Mouse (Mus musculus) embryo, embryonic 11.5 days (tissue): ENCODE measurements at regions not wholly inside any gene's neighbourhood (a gene's known extent, or its start where the extent isn't known, plus 50 kb on each side); places are given as distances from the start of the nearest gene placed in this dataset.

Experiments used
- DNase-seq: peaks from one replicate; pipeline ENCODE4 v3.0.0-alpha.2; 2012; ENCODE audit warnings: low read depth, low spot score

DNA sequence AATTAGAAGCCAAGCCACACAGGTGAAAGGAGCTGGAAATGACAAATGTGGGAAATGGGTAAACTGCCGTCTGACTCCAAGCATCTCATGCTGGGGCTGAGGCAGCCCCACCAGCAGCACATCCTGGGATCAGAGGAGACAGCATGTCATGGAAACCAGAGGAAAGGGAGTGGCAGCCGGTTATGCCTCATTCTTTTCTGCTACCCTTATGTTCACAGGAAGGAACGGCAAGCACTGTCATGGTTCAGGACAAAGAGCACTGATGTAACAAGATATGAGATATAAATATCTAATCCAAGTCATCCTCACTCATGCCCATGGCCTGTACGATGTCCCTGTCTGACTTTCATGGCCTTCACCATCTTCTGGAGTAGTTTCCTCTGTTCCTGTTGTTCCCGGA lies 125.2 kb upstream of the Tnfaip3 start:
- no peak for DNase-seq

DNA sequence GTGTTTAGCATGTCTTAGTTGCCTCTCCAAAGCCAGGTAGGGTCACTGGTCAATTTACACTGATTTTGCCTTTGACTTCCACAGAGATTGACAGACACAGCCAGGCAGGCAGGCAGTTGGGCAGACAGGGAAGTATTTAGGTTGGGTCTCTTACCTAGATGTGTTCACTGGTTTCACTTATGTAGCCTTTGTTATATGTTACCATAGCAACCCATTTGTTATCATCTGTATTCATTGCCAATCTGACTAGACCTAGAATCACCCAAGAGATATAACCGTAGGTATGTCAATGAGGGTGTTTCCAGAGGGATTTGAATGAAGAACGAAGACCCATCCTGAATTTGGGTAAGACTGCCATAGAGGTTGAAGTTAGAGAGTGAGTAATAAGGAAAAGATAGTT lies 123.8 kb upstream of the Tnfaip3 start:
- no peak for DNase-seq

DNA sequence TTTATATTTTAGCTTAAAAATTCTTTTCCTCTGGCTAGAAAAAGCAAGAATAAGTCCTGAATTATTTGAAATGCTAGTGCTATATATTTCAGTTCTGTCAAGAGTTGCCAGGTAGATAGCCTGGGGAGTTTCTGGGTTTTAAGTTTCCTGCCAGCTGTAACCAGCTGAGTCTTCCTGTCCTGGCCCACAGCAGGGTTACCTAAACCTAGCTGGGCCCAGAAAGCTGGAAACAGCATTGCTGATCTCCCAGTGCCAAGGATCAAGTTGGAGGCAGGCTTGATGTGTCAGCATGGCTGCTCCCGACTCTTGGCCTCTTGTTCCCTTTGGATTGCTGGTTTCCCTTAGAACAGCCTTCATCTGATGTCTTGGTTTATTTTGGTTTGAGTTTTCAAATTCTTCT lies 122.8 kb upstream of the Tnfaip3 start:
- no peak for DNase-seq

DNA sequence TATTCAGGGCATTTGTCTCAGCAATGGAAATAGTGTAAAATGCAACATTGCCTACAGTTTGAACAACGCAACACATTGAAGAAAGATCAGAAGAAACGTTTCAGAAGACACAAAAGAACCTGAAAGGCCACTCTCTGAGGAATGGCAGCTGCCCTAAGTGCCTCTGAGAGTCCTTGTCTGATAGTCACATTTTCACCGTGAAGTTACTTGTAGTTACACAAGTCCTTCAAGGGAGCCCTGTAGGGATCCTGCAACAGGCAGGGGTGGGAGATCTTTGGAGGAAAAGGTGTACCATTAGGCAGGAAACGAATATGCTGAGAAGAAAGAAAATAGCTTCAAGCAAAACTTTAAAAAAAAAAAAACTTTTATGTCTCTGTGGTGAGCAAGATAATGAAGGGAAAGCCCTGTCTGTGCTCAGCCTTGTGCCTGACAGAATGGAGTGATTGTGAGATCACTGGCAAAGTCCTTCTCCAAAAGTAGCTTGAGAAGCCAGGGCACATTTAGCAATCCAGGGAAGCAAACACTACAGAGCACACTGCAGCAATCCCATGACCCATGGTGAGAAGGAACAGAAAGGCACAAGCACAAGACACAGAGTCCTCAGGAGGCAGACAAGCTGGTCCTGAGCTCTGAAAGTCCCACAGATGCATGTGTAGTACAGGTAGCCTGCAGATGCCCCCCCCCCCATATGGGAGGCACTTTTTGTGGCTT lies 112.3 kb upstream of the Tnfaip3 start:
- DNase-seq: no peak

DNA sequence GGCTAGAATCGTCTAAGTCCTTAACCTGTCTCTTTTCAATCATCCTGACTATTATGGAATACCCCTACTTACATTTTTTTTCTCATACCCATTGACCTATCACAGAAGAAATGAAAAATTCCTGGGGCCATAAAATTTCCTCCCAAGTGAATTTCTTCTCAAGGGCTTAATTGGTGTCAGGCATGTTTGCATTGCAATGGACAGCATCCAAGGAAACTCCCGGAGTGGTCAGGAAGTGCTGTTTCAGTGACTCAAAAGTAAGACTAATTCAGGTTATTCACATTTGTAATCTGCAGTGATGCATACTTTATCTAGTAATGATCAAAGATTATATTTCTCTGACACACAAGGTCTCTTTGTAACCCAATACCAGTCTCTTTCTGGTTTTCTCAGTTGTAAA lies 111.5 kb upstream of the Tnfaip3 start:
- no peak for DNase-seq

DNA sequence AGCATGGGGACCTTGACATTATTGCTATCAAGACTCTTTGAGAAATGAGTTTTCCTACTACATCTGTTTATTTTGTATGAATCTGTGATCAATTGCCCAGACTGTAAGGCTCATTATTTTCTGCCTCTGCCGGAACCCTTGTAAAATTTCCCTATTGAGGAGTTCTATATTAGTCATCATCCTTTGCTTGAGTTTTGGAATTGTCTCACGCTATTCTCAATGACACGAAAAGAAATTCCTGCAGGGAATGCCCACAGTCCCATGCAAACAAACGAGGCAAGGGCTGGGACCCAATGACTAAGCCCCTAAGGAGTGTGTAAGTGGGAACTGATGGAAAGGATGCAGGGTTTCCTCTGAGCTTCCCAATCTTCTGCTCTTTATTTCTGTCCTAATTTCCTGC lies 111.0 kb upstream of the Tnfaip3 start:
- no peak for DNase-seq

DNA sequence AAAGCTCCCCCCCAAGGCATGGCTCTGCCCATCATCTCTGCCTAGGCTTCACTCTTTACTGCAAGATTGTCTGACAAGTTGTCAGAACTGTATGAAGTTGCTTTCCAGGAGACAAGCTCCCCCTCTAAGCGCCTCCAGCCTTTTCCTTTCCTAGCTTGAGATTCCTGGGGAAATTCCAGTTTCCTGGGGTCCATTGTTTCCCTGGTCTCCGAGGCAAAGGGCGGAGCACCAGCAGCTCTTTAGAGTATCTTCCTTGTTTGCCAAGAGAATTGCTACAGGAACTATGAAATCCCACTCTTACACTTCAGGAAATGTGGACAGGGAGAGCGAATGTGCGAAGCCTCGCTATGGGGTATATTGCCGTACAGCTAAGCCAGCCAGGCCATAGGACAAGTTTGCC lies 108.2 kb upstream of the Tnfaip3 start:
- no peak for DNase-seq

DNA sequence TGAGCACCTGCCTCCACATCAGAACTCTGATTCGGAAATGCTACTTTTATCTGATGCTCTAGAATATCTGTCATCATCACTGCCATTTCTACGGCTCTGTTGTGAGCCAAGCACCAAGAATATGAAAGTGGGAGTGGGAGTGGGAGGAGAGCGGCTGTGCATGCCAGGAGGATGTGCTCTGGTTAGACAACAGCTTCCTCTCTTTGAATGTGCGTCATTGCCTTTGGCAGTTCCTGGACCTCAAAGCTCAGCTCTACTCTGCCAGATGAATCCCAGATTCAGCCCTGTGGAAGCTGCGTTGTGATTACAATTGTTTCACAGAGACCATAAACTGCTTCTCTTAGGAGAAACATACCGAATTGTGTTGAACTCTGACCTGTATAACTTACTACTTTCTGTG lies 106.8 kb upstream of the Tnfaip3 start:
- no peak for DNase-seq

DNA sequence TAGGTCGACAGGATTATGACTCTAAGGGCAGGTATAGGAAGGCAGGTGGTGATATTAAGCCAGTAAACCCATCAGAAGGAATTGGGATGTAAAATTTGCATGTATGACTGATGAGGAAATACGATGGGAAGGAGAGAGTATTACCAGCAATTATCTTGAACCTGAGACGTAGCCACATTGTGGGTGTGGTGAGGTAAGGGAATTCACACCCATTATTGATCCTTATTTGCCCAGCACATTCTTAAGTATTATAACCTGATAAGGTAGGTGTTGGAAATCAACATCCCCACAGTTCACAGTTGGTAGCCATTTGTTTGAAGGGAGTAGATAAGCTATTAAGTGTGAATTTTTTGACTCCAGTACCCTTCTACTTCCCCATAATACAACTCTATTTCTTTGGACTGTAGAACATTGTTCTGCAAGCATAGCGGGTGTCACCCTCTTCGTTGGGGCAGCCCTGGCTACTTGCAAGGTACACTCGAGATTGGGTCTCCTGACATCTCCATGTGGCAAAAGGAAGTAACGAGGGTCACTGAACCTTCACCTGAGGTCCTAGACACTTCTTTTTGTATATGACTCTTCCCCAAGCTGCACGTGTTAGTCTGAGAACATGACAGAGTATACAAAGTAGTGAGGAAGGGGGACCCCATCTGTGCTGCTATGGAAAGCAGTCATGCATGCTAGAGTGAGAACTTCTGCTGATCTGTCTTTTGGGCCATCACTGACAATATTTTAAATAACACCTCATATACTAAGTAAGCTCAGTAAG lies 104.0 kb upstream of the Tnfaip3 start:
- DNase-seq: no peak

DNA sequence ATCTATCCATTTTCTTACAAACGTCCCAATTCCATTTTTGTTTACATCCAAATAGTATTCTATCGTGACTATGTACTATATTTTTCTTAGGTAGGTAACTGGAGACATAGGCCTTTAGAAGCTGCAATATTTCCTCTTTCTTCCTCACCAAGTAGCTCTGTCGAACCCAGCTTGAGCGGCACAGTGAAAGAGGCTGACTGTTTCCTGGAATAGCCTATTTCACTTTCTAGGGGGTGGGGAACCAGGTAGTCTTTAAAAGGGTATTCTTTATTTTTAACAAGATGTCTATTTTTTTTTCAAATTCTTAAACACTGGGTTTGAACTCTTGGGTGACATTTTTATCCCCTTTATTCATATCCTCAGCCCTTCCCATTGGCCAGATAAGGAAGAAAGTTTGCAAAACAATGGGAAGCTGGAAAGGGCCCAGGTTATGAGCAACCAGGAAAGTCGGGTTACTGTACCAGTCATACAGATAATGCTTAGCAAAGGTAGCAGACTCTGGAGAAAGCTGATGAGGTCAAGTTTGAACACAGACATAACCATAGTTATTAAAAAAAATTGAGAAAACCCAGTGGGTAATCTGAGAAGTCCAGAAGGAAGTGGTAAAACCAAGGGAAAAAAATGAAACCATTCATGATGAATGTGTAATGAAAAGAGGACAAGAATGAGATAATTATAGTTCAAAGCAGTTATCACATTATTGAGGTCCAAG lies 103.3 kb upstream of the Tnfaip3 start:
- DNase-seq: no peak

DNA sequence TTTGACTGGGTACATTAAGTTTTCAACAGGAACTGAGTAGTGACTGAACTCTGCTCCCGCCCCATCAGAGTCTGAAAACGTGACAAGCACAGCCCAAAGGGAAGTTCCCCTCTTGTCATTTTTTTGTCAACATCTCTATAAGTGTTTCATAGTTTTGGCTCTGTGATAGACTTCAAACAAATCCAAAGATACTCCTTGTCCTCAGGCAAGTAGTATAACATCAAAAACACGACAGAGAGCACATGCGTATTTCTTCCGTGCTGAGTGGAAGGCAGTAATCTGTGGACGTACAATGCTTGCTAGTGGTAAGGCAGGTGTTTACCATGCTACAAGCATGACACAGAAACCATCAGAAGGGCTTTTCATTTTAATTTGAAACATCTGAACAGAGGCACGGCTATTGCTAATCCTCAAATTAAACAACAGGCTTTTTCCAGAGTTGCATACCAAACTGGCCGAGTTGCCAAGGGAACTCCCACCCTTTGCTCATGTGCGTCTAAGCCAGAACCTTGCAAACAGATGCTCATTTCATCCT lies 101.7 kb upstream of the Tnfaip3 start:
- no peak for DNase-seq

DNA sequence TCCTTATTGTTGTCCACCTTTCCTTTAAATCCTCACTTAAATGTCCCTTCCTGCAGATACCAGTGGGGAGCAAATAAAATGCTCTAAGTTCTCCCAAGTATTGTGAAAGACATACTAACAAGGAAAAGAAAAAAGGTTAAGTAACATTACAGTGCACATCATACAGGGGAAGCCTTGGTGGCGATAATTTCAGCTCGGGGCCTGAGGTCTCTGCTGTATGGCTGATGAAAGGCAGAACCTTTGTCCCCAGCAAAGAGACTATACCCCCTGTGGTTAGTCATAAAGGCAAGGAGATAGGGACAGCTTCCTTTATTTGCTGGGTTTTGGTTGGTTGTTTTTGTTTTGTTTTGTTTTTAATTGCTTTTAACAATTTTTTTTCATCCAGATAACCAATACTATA lies 97.0 kb upstream of the Tnfaip3 start:
- DNase-seq: no peak

DNA sequence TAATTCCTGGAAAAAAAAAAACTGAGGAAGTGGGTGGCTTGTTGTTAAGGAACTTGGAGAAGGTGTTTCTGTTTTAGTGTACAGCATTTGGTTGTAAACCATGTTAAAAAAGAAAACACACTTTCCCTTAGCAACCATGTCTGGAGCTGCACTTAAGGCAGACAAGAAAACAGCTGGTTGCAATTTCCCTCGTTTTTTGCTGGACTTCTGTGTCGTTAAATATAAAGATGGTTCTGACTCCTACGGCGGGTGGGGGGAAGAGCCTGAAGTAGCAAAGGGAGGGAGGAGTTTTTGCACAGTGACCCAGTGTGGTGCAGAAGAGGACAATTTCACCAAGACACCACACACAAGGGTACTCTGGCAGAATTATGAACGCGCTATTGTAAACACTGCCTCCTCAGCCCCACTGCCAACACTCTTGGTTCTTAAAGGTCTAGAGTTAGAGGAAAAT lies 89.8 kb upstream of the Tnfaip3 start:
- DNase-seq: peak; percentile 23

DNA sequence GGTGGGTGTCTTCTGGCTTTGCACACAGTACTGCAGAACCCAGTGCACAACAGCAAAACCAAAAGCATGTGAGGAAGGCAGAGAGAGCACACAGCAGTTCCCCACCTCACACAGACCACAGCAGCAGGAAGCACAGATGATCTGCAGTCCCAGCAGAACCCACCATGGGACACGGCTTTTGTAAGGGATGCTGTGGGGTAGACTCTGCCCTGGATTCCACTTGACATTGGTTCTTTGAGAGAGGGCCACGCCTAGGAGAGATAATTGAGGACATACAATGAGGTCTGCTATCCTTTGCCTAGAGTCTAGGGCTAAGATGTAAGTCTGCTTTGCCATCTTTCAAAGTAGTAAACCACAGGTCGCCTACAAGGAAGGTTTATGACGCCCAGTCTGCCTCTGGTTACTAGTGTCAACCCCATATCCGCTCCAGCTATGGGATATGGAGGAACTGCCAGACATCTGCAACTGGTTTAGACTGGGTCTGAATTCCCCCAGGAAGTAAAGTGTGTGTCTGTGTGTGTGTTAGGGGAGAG lies 89.3 kb upstream of the Tnfaip3 start:
- DNase-seq: peak; percentile 17

DNA sequence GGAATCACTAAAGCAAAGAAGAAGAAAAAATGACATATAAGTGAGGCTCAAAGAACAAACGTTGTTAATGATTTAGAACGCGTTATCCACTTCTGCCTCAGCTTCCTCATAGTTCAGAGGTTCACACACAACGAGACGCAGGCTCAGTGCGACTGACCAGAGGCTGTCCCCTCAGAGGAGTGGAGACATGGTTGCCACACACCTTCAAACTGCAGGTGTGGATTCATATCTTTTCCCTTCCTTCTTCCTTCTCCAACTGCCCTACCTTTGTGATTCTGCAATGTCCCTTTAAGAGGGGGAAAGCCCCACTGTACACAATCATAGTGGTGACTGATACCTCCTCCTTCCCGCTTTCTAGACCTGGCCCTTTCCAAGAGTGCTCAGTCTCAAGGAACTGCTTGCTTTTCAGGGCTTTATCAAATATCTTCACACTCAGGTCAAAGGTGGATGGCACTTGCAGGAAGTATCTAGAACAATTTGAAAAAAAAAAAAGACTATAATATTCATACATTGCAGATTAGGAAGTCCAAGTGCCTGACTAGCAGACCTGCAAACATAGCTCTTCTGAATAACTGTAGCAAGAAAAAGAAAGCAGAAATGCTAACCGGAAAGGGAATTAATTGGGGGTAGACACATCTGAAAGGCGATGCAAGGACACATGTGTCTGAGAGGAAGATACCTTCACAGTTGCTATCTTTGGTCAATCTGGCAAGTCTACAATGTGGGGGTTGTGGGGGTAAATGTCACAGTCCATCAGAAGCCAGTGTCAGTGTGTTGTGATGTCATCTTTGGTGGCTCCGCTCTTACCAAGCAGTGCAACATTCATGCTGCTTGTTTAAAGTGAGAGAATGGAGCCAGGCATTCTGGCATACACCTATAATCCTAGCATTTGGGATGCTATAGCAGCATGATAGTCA lies 84.2 kb upstream of the Tnfaip3 start:
- DNase-seq: no peak

DNA sequence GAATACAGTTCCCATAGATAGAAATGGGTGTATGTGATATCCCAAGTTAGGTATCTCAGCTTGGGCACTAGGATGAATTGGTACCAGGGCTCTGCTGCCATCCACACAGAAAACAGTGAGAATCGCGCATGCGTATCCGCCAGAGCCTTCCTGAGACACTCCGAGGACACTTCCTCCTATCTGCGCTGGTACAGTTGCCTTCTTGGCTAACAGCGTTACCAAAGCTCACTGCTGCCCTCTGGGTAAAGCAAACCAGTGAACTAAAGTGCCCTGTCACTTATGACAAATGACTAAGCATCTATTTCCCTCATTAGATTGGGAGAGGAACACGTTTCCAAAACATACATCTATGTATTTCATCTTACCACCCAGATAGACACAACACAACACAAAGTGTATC lies 78.8 kb upstream of the Tnfaip3 start:
- no peak for DNase-seq

DNA sequence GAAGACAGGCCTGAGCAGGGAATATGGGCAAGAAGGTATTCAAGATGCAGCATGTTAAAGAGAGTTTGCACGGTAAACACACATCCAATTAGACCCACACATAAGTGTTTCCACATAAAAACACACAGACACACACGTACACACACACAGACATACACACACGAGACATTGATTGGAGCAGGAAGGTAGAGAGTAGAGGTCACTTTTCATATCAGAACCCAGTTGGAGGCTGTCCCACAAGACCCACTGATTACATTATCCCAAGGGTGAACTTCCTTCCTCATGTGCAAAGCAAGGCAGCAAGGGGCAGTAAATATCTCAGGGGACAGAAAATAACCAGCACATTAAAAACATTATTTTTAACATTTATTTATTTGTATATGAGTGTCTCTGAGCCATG lies 78.2 kb upstream of the Tnfaip3 start:
- no peak for DNase-seq

DNA sequence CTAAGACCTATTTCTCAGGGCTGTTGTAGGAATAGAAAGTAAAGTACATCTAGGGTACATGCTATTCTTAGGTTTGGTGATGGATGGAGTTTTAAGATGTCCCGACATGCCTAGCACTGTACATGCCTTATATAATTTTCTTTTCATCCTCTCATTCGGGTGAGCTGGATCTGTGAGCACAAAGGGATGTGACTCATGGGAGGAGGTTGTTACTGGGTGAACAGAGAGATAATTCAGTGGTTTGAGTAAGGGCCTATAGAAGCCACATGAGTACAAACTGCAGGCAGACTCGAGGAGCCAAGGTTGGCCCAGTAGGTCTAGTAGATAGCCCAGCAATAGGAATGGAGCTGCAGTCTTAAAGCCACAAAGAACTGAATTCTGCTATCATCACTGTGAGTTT lies 76.5 kb upstream of the Tnfaip3 start:
- no peak for DNase-seq

DNA sequence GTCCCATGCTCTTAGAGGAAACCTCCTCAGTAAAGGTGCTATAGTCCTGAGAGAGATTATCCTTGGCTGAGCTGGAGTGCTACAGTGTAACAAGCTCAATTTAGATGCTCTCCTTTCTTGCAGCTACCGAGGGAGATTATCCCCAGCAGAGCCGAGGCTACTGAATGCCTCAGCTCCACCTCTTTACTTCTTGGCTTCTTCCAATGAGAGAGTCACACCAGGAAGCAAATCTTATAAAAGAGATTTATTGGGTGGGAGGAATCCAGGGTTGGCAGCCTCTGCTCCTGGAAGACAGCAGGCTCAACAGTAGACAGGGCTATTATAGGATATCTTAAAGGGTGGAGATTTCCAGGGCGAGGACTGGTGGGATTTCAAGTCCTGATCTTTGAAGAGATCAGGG lies 75.7 kb upstream of the Tnfaip3 start:
- peak; percentile 0 for DNase-seq

DNA sequence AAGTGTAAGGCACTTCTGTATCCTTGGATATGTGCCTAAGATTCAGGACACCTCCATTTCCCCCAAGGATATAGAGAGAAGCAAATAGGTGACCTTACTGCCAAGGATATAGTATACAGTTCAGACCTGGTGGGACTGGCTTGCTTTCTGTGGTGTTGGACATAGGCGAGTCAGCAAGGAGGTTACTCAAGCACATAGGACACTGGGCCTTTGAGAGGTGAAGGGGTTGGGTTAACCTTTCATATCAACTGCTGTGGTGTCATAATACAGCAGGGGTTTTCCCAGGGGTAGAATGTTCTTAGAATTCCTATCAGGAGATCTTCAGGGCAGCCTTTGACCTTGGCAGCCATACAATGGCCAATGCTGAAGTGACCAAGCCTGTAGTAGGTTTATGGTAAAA lies 71.5 kb upstream of the Tnfaip3 start:
- DNase-seq: no peak

DNA sequence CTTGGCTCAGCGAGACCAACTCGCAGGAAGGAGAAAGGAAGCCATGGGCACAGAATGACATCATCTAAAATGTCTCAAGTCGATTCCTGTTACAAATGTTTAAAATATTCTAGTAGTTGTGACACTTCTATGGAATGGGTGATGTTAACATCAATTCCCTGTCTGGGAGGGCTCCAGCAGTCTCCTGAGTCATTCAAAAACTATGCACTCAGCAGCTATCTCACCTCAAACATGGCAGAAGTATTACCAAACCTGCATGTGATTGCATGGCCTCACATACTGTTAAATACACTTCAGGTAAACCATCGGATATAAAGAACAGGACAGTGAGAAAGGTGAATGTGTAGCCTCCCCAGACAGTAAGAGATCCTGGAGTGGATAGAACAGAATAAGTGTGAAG lies 66.7 kb upstream of the Tnfaip3 start:
- no peak for DNase-seq
